Comparison of ENCODE assay signal across 18 mouse cellular contexts in genomic region chr11:24258340-24258739, GRCm38 (mm10).
A peak's percentile ranks its signal among the peaks of the same experiment; 100 is the strongest.
DNase-seq lines count a peak whose midpoint lies in the region; ATAC-seq and TF ChIP-seq lines count a peak whose summit lies in the region.
"Had no signal": no experiment of that assay in that cellular context is flagged by ENCODE, and none has a peak within 500 bp of the region (broad histone marks: within the 10 kb centered on the region; RNA-seq: fewer than 3 reads in every experiment).

No protein-coding gene starts in this region.

- WGBS in spleen, adult 2 months: 25% methylated on average over 6 of the region's 6 CpGs
- 87% methylated on average over 6 of the region's 6 CpGs for WGBS in limb, embryonic 10.5 days
- 63% methylated on average over 6 of the region's 6 CpGs for WGBS in kidney, embryonic 14.5 days

- no peaks in the 10 kb centered on the region for H3K36me3 ChIP-seq in spleen, adult 2 months (ENCODE audit: control insufficient read depth, insufficient read depth, low read length)
- peaks cover 0 to 6% of the 10 kb centered on the region in 2 experiments for H3K36me3 ChIP-seq in CH12.LX (replicated peaks in 1 of 2; ENCODE audit: control insufficient read depth in 1 of 2, insufficient read depth in 1 of 2, low read length in 1 of 2)
- H3K36me3 ChIP-seq in limb, embryonic 10.5 days: no peaks in the 10 kb centered on the region
- no peaks in the 10 kb centered on the region for H3K36me3 ChIP-seq in kidney, embryonic 14.5 days (ENCODE audit: control insufficient read depth, insufficient read depth, low read length)
- H3K36me3 ChIP-seq: embryonic facial prominence, embryonic 10.5 days; forebrain, embryonic 15.5 days; heart, embryonic 12.5 days; hindbrain, embryonic 10.5 days; hindbrain, embryonic 15.5 days had no signal

- DNase-seq in spleen, adult 2 months (ENCODE audit: low read depth in 1 of 2, low spot score in 2 of 2): peak in 1 of 2 experiments; percentile 31
- DNase-seq in spleen, postnatal 14 days (ENCODE audit: low spot score in 2 of 2): no peak
- peak; percentile 66 for DNase-seq in CH12.LX (ENCODE audit: extremely low read depth)
- DNase-seq in limb, embryonic 10.5 days (ENCODE audit: low spot score): no peak
- no peak for DNase-seq in right cerebral cortex, postnatal 10 days (ENCODE audit: low spot score in 2 of 2)
- DNase-seq in adrenal gland, adult (ENCODE audit: inconsistent age in 2 of 2, low spot score in 1 of 2): no peak
- DNase-seq: adrenal gland, postnatal 14 days; cerebellum, adult 18-20 months; cerebellum, adult 9-11 months; cerebellum, postnatal 36 days; gastrocnemius, postnatal 14 days had no signal

- ATAC-seq in kidney, embryonic 14.5 days (ENCODE audit: low FRiP score, low TSS enrichment): no peak
- ATAC-seq: CD4-positive, CD25-positive, alpha-beta regulatory T cell, adult 4 months; forebrain, embryonic 15.5 days had no signal

- no peak overlapping the region for H3K4me3 ChIP-seq in spleen, adult 2 months (ENCODE audit: extremely low read depth, insufficient read depth, insufficient read length)
- H3K4me3 ChIP-seq in CH12.LX (replicated peaks in 1 of 3; ENCODE audit: low read depth in 2 of 3, low read length in 2 of 3, poor library complexity in 1 of 3): no peak overlapping the region
- no peak overlapping the region for H3K4me3 ChIP-seq in limb, embryonic 10.5 days
- H3K4me3 ChIP-seq in kidney, embryonic 14.5 days (ENCODE audit: low read length): no peak overlapping the region
- H3K4me3 ChIP-seq: embryonic facial prominence, embryonic 10.5 days; forebrain, embryonic 15.5 days; heart, embryonic 12.5 days; hindbrain, embryonic 10.5 days; hindbrain, embryonic 15.5 days had no signal

- H3K9me3 ChIP-seq in CH12.LX (replicated peaks; ENCODE audit: low read length): no peaks in the 10 kb centered on the region
- no peaks in the 10 kb centered on the region for H3K9me3 ChIP-seq in limb, embryonic 10.5 days (replicated peaks)
- H3K9me3 ChIP-seq in kidney, embryonic 14.5 days (ENCODE audit: control insufficient read depth, low read length): no peaks in the 10 kb centered on the region
- H3K9me3 ChIP-seq: embryonic facial prominence, embryonic 10.5 days; forebrain, embryonic 15.5 days; hindbrain, embryonic 10.5 days; hindbrain, embryonic 15.5 days had no signal

- TF ChIP-seq RAD21 in CH12.LX (IDR thresholded peaks at IDR 0.05; ENCODE audit: low read depth, low read length): no peak

- H3K9ac ChIP-seq in CH12.LX (ENCODE audit: insufficient read depth, low read depth): no peak overlapping the region
- H3K9ac ChIP-seq in kidney, embryonic 14.5 days (ENCODE audit: low read depth, low read length): no peak overlapping the region
- H3K9ac ChIP-seq: forebrain, embryonic 15.5 days; heart, embryonic 12.5 days; hindbrain, embryonic 15.5 days had no signal

- H3K79me2 ChIP-seq in CH12.LX (replicated peaks; ENCODE audit: control insufficient read depth, extremely low read depth, insufficient read depth, poor library complexity, severe bottlenecking): no peaks in the 10 kb centered on the region

- no peak for TF ChIP-seq POLR2A in spleen, adult 2 months (IDR thresholded peaks at IDR 0.05; ENCODE audit: low read depth, low read length)
- TF ChIP-seq POLR2A in CH12.LX (IDR thresholded peaks at IDR 0.05; ENCODE audit: low read depth, low read length): no peak

- TF ChIP-seq CTCF in spleen, adult 2 months (IDR thresholded peaks at IDR 0.05; ENCODE audit: extremely low read depth, insufficient read depth, insufficient read length, insufficient replicate concordance): no peak
- no peak for TF ChIP-seq CTCF in CH12.LX (conservative IDR thresholded peaks at IDR 0.05 in 1 of 2, IDR thresholded peaks at IDR 0.05 in 1 of 2; ENCODE audit: low read depth in 2 of 2, low read length in 2 of 2)

- H3K27me3 ChIP-seq in spleen, adult 2 months (ENCODE audit: control insufficient read depth, insufficient read depth, low read length): no peaks in the 10 kb centered on the region
- no peaks in the 10 kb centered on the region for H3K27me3 ChIP-seq in CH12.LX (replicated peaks)
- no peaks in the 10 kb centered on the region for H3K27me3 ChIP-seq in limb, embryonic 10.5 days (ENCODE audit: low read depth, poor library complexity, severe bottlenecking)
- no peaks in the 10 kb centered on the region for H3K27me3 ChIP-seq in kidney, embryonic 14.5 days (ENCODE audit: control insufficient read depth, insufficient read depth, low read length)
- H3K27me3 ChIP-seq: forebrain, embryonic 15.5 days; heart, embryonic 12.5 days; hindbrain, embryonic 15.5 days had no signal

- in situ Hi-C loops in CH12.LX (cut with MboI; ENCODE audit: low pct_ligation_motif_present, low pct_unique_long_range_greater_than_20kb, low sequenced_read_pairs): loop anchor here (5.0 kb wide), 1 partner anchor 126 kb away; no protein-coding TSS in a partner anchor

- TF ChIP-seq EP300 in CH12.LX (IDR thresholded peaks at IDR 0.05; ENCODE audit: low read length): peak; percentile 76

- H3K4me2 ChIP-seq in CH12.LX (ENCODE audit: insufficient read depth, low read depth, poor library complexity, severe bottlenecking): no peak overlapping the region
- no peak overlapping the region for H3K4me2 ChIP-seq in kidney, embryonic 14.5 days (replicated peaks; ENCODE audit: low read depth, low read length)
- H3K4me2 ChIP-seq: forebrain, embryonic 15.5 days; heart, embryonic 12.5 days; hindbrain, embryonic 15.5 days had no signal

- peak overlapping the region; percentile 71; the same call in 1 of the 2 replicates for H3K27ac ChIP-seq in spleen, adult 2 months (ENCODE audit: insufficient read depth, low read length)
- no peak overlapping the region for H3K27ac ChIP-seq in CH12.LX (ENCODE audit: insufficient read depth, low read depth)
- H3K27ac ChIP-seq in limb, embryonic 10.5 days: peak overlapping the region; percentile 50; the same call in 1 of the 2 replicates
- H3K27ac ChIP-seq in kidney, embryonic 14.5 days (ENCODE audit: low read depth, low read length): no peak overlapping the region
- H3K27ac ChIP-seq: embryonic facial prominence, embryonic 10.5 days; forebrain, embryonic 15.5 days; hindbrain, embryonic 15.5 days had no signal

- H3K4me1 ChIP-seq in spleen, adult 2 months (ENCODE audit: control insufficient read depth, insufficient read depth, insufficient read length): peaks cover 28% of the 10 kb centered on the region; the same call in 1 of the 2 replicates
- peaks cover 10 to 80% of the 10 kb centered on the region in 2 experiments for H3K4me1 ChIP-seq in CH12.LX (ENCODE audit: control insufficient read depth in 1 of 2, insufficient read depth in 2 of 2)
- peaks cover 18% of the 10 kb centered on the region for H3K4me1 ChIP-seq in limb, embryonic 10.5 days
- no peaks in the 10 kb centered on the region for H3K4me1 ChIP-seq in kidney, embryonic 14.5 days (ENCODE audit: control insufficient read depth, insufficient read depth, low read length)
- H3K4me1 ChIP-seq: forebrain, embryonic 15.5 days; heart, embryonic 12.5 days; hindbrain, embryonic 15.5 days had no signal

- dilution Hi-C loops in CH12.LX (cut with MboI; ENCODE audit: extremely low pct_ligation_motif_present, extremely low pct_unique_long_range_greater_than_20kb, low sequenced_read_pairs): no loop called here

TF ChIP-seq in CH12.LX, 34 proteins besides CTCF, POLR2A, EP300 and RAD21:
- TF ChIP-seq MYC (IDR thresholded peaks at IDR 0.05; ENCODE audit: low read depth, low read length): peak; percentile 87
- no peak for TF ChIP-seq TBP (conservative IDR thresholded peaks at IDR 0.05; ENCODE audit: low read depth, low read length)
- TF ChIP-seq CHD2 (IDR thresholded peaks at IDR 0.05; ENCODE audit: low read length): no peak
- TF ChIP-seq CHD1 (IDR thresholded peaks at IDR 0.05; ENCODE audit: low read depth, low read length): no peak
- no peak for TF ChIP-seq GABPA (IDR thresholded peaks at IDR 0.05; ENCODE audit: insufficient replicate concordance, low read depth, low read length)
- no peak for TF ChIP-seq USF2 (conservative IDR thresholded peaks at IDR 0.05; ENCODE audit: low read depth, low read length)
- TF ChIP-seq BHLHE40 (IDR thresholded peaks at IDR 0.05; ENCODE audit: low read depth, low read length): peak; percentile 94
- TF ChIP-seq HCFC1 (IDR thresholded peaks at IDR 0.05; ENCODE audit: low read depth, low read length): no peak
- TF ChIP-seq E2F4 (IDR thresholded peaks at IDR 0.05; ENCODE audit: insufficient replicate concordance, low read depth, low read length): no peak
- no peak for TF ChIP-seq MXI1 (IDR thresholded peaks at IDR 0.05; ENCODE audit: low read depth, low read length)
- TF ChIP-seq JUND (conservative IDR thresholded peaks at IDR 0.05; ENCODE audit: low read depth, low read length): no peak
- peak; percentile 24; the same call in 1 of the 2 replicates for TF ChIP-seq IRF4 (IDR thresholded peaks at IDR 0.05; ENCODE audit: low read depth, low read length)
- peak; percentile 82 for TF ChIP-seq MAX (IDR thresholded peaks at IDR 0.05; ENCODE audit: low read length)
- TF ChIP-seq ETS1 (conservative IDR thresholded peaks at IDR 0.05; ENCODE audit: low read depth, low read length): 0 out of 2 replicates have a peak, but pooled peaks have one; percentile 37
- no peak for TF ChIP-seq ZC3H11A (IDR thresholded peaks at IDR 0.05; ENCODE audit: low read depth, low read length)
- 0 out of 2 replicates have a peak, but pooled peaks have one; percentile 7 for TF ChIP-seq MEF2A (IDR thresholded peaks at IDR 0.05; ENCODE audit: borderline replicate concordance, low read depth, low read length)
- no peak for TF ChIP-seq POLR2AphosphoS2 (IDR thresholded peaks at IDR 0.05; ENCODE audit: low read depth, low read length)

Comparison
In these comparisons a context has a peak if more than half of its experiments do, and no peak if none do; other contexts are left out.
1. H3K27ac ChIP-seq: peak in spleen, adult 2 months (single experiment) and limb, embryonic 10.5 days (single experiment); none in CH12.LX (single experiment) and kidney, embryonic 14.5 days (single experiment).